Mouse (Mus musculus): Measurements from ENCODE around the gene Isca1. TPM values are rescaled to one million over a fixed set of nuclear protein-coding genes. Genes with fewer than 3 reads are reported as not detected.
"Not testable (repeated sequence)": the region's sequence is repeated elsewhere in the genome, so short reads cannot be mapped to it uniquely, and the experiment has no call there.

The Isca1 gene
- total RNA-seq, 1 experiment from 2014 or later: 82.8 TPM

GRCm38 (mm10) chr13:59746711-59747110 lies 22.9 kb downstream of the Isca1 start, which contains the start of gene 1700014D04Rik:
1700014D04Rik (minus strand) TSS chr13:59746752.
- no peak for DNase-seq

GRCm38 (mm10) chr13:59746164-59746563 lies 23.4 kb downstream of the Isca1 start:
- no peak for DNase-seq

GRCm38 (mm10) chr13:59745462-59745861 lies 24.1 kb downstream of the Isca1 start:
- DNase-seq: no peak

- no peak for DNase-seq
Observed at GRCm38 (mm10) chr13:59741697-59742096, 27.9 kb downstream of the Isca1 start.

GRCm38 (mm10) chr13:59741096-59741495 lies 28.5 kb downstream of the Isca1 start:
- peak; percentile 62 for DNase-seq

- no peak for DNase-seq
Observed at GRCm38 (mm10) chr13:59739397-59739796, 30.2 kb downstream of the Isca1 start.

- no peak for DNase-seq
Observed at GRCm38 (mm10) chr13:59738455-59738854, 31.2 kb downstream of the Isca1 start.

- DNase-seq: no peak
Observed at GRCm38 (mm10) chr13:59735190-59735589, 34.4 kb downstream of the Isca1 start.

GRCm38 (mm10) chr13:59734347-59734746 lies 35.3 kb downstream of the Isca1 start:
- not testable (repeated sequence) for DNase-seq

- no peak for DNase-seq
Observed at GRCm38 (mm10) chr13:59733936-59734335, 35.7 kb downstream of the Isca1 start.

GRCm38 (mm10) chr13:59731652-59732051 lies 38.0 kb downstream of the Isca1 start, which contains the start of gene Spata31d1d:
Spata31d1d (minus strand) TSS chr13:59731752.
- DNase-seq: no peak

GRCm38 (mm10) chr13:59728378-59729093 lies 41.1 kb downstream of the Isca1 start:
- DNase-seq: peak; percentile 72

GRCm38 (mm10) chr13:59726139-59726867 lies 43.3 kb downstream of the Isca1 start:
- DNase-seq: no peak

GRCm38 (mm10) chr13:59722089-59722488 lies 47.5 kb downstream of the Isca1 start:
- not testable (repeated sequence) for DNase-seq

GRCm38 (mm10) chr13:59719475-59719874 lies 50.1 kb downstream of the Isca1 start:
- DNase-seq: no peak

- DNase-seq: not testable (repeated sequence)
Observed at GRCm38 (mm10) chr13:59718857-59719440, 50.7 kb downstream of the Isca1 start.

- no peak for DNase-seq
Observed at GRCm38 (mm10) chr13:59713710-59714109, 55.9 kb downstream of the Isca1 start.

- not testable (repeated sequence) for DNase-seq
Observed at GRCm38 (mm10) chr13:59711984-59712383, 57.6 kb downstream of the Isca1 start, which contains the start of gene Spata31d1b. Spata31d1b (plus strand) TSS chr13:59712284.

- no peak for DNase-seq
Observed at GRCm38 (mm10) chr13:59710230-59710629, 59.4 kb downstream of the Isca1 start, which contains the start of gene Spata31d1a. Spata31d1a (minus strand) TSS chr13:59710330.
